ENCODE assay signal across 10 mouse cellular contexts in genomic region chr8:95209924-95210323, GRCm38 (mm10). TPM values are rescaled to one million over a fixed set of nuclear protein-coding genes. Genes with fewer than 3 reads are reported as not detected.
DNase-seq lines count a peak whose midpoint lies in the region; ATAC-seq and TF ChIP-seq lines count a peak whose summit lies in the region.
"Had no signal": no experiment of that assay in that cellular context is flagged by ENCODE, and none has a peak within 500 bp of the region (broad histone marks: within the 10 kb centered on the region; RNA-seq: fewer than 3 reads in every experiment).

No protein-coding gene starts in this region.

- ATAC-seq in heart, postnatal 0 days (ENCODE audit: insufficient read depth, low read depth), result peak; percentile 73
- no peak for ATAC-seq in midbrain, embryonic 16.5 days

- H3K79me3 ChIP-seq in C2C12 (ENCODE audit: low read depth), result no peaks in the 10 kb centered on the region

- 17% methylated on average over 11 of the region's 11 CpGs for WGBS in heart, postnatal 0 days
- 71% methylated on average over 11 of the region's 11 CpGs for WGBS in midbrain, embryonic 16.5 days

- peak; percentile 66 for DNase-seq in heart, postnatal 0 days (ENCODE audit: low spot score)
- DNase-seq in heart, adult 18-20 months, result no peak
- peak; percentile 77 for DNase-seq in fibroblast of lung, adult 2 months (ENCODE audit: low read depth)
- peak; percentile 73 for DNase-seq in layer of hippocampus, adult 9-11 months
- no peak for DNase-seq in c-Kit-positive CD71-positive TER-119-positive erythroid progenitor cells, embryonic 14.5 days (ENCODE audit: low spot score)
- no peak for DNase-seq in ovary, postnatal 10 days (ENCODE audit: low spot score)

- TF ChIP-seq EP300 in heart, postnatal 0 days (IDR thresholded peaks at IDR 0.05; ENCODE audit: low read depth), result no peak

- peak overlapping the region; percentile 26; the same call in 1 of the 2 replicates for H3K4me2 ChIP-seq in heart, postnatal 0 days (ENCODE audit: low read depth, low read length)
- H3K4me2 ChIP-seq in midbrain, embryonic 16.5 days (ENCODE audit: low read length), result no peak overlapping the region
- H3K4me2 ChIP-seq: embryonic facial prominence, embryonic 15.5 days; liver, embryonic 15.5 days had no signal

- no peak for TF ChIP-seq CTCF in heart, postnatal 0 days (IDR thresholded peaks at IDR 0.05; ENCODE audit: low read depth)
- TF ChIP-seq CTCF in C2C12 (IDR thresholded peaks at IDR 0.05; ENCODE audit: control insufficient read depth, insufficient read depth, insufficient read length), result no peak

- no peaks in the 10 kb centered on the region for H3K9me3 ChIP-seq in heart, postnatal 0 days (replicated peaks; ENCODE audit: control insufficient read depth, low read length)
- H3K9me3 ChIP-seq in midbrain, embryonic 16.5 days (replicated peaks; ENCODE audit: control insufficient read depth, low read length, poor library complexity, severe bottlenecking), result no peaks in the 10 kb centered on the region
- H3K9me3 ChIP-seq: embryonic facial prominence, embryonic 15.5 days; liver, embryonic 15.5 days had no signal

- no peaks in the 10 kb centered on the region for H3K27me3 ChIP-seq in heart, postnatal 0 days (ENCODE audit: control insufficient read depth, insufficient read depth, low read length)
- no peaks in the 10 kb centered on the region for H3K27me3 ChIP-seq in C2C12 (ENCODE audit: control insufficient read depth, insufficient read depth, insufficient read length)
- H3K27me3 ChIP-seq in midbrain, embryonic 16.5 days (ENCODE audit: control insufficient read depth, insufficient read depth, low read depth, low read length), result no peaks in the 10 kb centered on the region
- H3K27me3 ChIP-seq: embryonic facial prominence, embryonic 15.5 days; liver, embryonic 15.5 days had no signal

- no peak overlapping the region for H3K4me3 ChIP-seq in heart, postnatal 0 days (ENCODE audit: low read depth, low read length)
- H3K4me3 ChIP-seq in C2C12 (ENCODE audit: insufficient read depth, poor library complexity, severe bottlenecking), result no peak overlapping the region
- H3K4me3 ChIP-seq in midbrain, embryonic 16.5 days (ENCODE audit: low read depth, low read length), result no peak overlapping the region
- H3K4me3 ChIP-seq: embryonic facial prominence, embryonic 15.5 days; liver, embryonic 15.5 days had no signal

- no peaks in the 10 kb centered on the region for H3K79me2 ChIP-seq in C2C12 (ENCODE audit: control insufficient read depth, insufficient read depth)

- H3K9ac ChIP-seq in heart, postnatal 0 days (replicated peaks; ENCODE audit: low read depth, low read length), result no peak overlapping the region
- H3K9ac ChIP-seq in midbrain, embryonic 16.5 days (ENCODE audit: low read depth, low read length), result no peak overlapping the region
- H3K9ac ChIP-seq: embryonic facial prominence, embryonic 15.5 days; liver, embryonic 15.5 days had no signal

- H3ac ChIP-seq in C2C12 (ENCODE audit: control insufficient read depth, insufficient read length, low read depth), result no peak overlapping the region

- H3K27ac ChIP-seq in heart, postnatal 0 days (ENCODE audit: low read depth), result peak overlapping the region; percentile 74
- no peak overlapping the region for H3K27ac ChIP-seq in midbrain, embryonic 16.5 days (ENCODE audit: low read length)
- H3K27ac ChIP-seq: embryonic facial prominence, embryonic 15.5 days; liver, embryonic 15.5 days had no signal

- peaks cover 6% of the 10 kb centered on the region for H3K4me1 ChIP-seq in heart, postnatal 0 days (ENCODE audit: control insufficient read depth, insufficient read depth)
- no peaks in the 10 kb centered on the region for H3K4me1 ChIP-seq in midbrain, embryonic 16.5 days (ENCODE audit: control insufficient read depth, insufficient read depth, low read length)
- H3K4me1 ChIP-seq: embryonic facial prominence, embryonic 15.5 days; liver, embryonic 15.5 days had no signal

- H3K36me3 ChIP-seq in heart, postnatal 0 days (replicated peaks; ENCODE audit: control insufficient read depth, insufficient read depth, low read length), result no peaks in the 10 kb centered on the region
- H3K36me3 ChIP-seq in C2C12 (ENCODE audit: control insufficient read depth, insufficient read depth), result no peaks in the 10 kb centered on the region
- H3K36me3 ChIP-seq in midbrain, embryonic 16.5 days (ENCODE audit: control insufficient read depth, insufficient read depth, low read length), result no peaks in the 10 kb centered on the region
- H3K36me3 ChIP-seq: embryonic facial prominence, embryonic 15.5 days; liver, embryonic 15.5 days had no signal

TF ChIP-seq in C2C12, 6 proteins besides CTCF, POLR2A, EP300 and RAD21:
- TF ChIP-seq MAX (IDR thresholded peaks at IDR 0.05) (no peak), MYOD1 (IDR thresholded peaks at IDR 0.05; ENCODE audit: control insufficient read depth, insufficient read length, low read depth) (peak; percentile 94), MYOG (IDR thresholded peaks at IDR 0.05; ENCODE audit: control insufficient read depth, extremely low read depth, insufficient read length) (no peak), CEBPB (IDR thresholded peaks at IDR 0.05; ENCODE audit: low read depth) (no peak), USF1 (IDR thresholded peaks at IDR 0.05; ENCODE audit: low read depth) (no peak), FOSL1 (IDR thresholded peaks at IDR 0.05; ENCODE audit: insufficient read depth, low read length, poor library complexity, severe bottlenecking) (peak; percentile 82)

RNA-seq across cellular contexts. Expression of gene Kifc3, which starts 7.3 kb away (rescaled TPM):
- total RNA-seq in heart, postnatal 0 days (2014; rRNA removed; ENCODE audit: low replicate concordance), result 43.1 and 59.0 TPM in 2 replicates
- polyA plus RNA-seq in heart, postnatal 0 days (2015; fragmentation: Nextera tagmentation; extraction: Ambion mirVana), result 20.6 and 21.0 TPM in 2 replicates
- 10 to 100 TPM; 73.0 to 91.6 TPM for total RNA-seq in heart, adult 18-20 months (2021)
- 13.8 TPM for polyA plus RNA-seq in C2C12 (2012; fragmentation: generic; extraction: Trizol)
- 28.2 and 31.1 TPM in 2 replicates for polyA plus RNA-seq in midbrain, embryonic 16.5 days (2015; fragmentation: Nextera tagmentation; extraction: Ambion mirVana)

Comparison
In these comparisons a context has a peak if more than half of its experiments do, and no peak if none do; other contexts are left out.
1. DNase-seq: peak in heart, postnatal 0 days (single experiment), fibroblast of lung, adult 2 months (single experiment) and layer of hippocampus, adult 9-11 months (single experiment); none in heart, adult 18-20 months (0 of 2), c-Kit-positive CD71-positive TER-119-positive erythroid progenitor cells, embryonic 14.5 days (single experiment) and ovary, postnatal 10 days (single experiment).